Mouse (Mus musculus): Measurements from ENCODE around the gene Igflr1. TPM values are rescaled to one million over a fixed set of nuclear protein-coding genes. Genes with fewer than 3 reads are reported as not detected.

Gene Igflr1
- total RNA-seq, 2 experiments from 2014 or later: 4.9 to 6.4 TPM

- DNase-seq (ENCODE audit: low spot score in 2 of 2): peak in 1 of 2 experiments; percentile 42
Measured at GRCm38 (mm10) chr7:30587842-30588667, 22.8 kb downstream of the Igflr1 start.

DNA sequence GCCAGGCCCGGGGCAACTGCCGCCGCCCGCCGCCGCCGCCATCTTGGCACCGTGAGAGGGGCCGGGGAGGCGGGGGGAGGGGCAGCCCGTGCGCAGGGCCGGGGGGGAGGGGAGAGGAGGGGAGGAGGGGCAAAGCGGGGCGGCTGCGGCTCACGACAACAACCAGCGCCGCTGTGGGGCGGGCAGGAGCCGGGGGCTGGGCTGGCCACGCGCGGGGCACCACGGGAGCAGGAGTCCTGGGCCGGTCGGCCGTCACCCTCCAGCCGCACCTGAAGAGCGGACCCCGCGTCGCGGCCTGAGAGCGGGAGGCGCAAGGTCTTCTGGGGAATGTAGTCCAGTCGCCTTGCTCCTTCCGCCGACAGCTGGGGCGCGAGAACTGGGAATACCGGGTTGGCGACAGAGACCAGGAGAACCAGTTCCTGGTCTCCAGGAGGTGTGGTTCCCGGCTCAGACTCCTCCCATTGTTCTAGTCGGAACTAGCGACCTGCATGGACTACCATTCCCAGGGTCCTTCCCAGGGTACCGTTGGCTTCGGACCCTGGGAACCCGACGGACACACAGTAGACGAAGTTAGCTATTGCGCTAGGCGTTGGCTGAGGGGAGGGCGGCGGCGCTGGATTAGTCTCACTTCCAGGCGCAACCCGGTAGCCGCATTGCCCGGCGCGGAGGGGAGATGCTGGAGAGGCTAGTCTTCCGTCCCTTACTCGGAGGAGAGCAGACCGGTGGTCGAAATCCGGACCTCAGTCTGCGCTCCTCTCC is 23.6 kb downstream of the Igflr1 start, which contains the start of gene Kmt2b:
TSS of gene Kmt2b (minus strand) at position 51 of the 759 bp plus-strand sequence.
- DNase-seq (ENCODE audit: low spot score in 2 of 2): peak; percentile 96 to 97

DNA sequence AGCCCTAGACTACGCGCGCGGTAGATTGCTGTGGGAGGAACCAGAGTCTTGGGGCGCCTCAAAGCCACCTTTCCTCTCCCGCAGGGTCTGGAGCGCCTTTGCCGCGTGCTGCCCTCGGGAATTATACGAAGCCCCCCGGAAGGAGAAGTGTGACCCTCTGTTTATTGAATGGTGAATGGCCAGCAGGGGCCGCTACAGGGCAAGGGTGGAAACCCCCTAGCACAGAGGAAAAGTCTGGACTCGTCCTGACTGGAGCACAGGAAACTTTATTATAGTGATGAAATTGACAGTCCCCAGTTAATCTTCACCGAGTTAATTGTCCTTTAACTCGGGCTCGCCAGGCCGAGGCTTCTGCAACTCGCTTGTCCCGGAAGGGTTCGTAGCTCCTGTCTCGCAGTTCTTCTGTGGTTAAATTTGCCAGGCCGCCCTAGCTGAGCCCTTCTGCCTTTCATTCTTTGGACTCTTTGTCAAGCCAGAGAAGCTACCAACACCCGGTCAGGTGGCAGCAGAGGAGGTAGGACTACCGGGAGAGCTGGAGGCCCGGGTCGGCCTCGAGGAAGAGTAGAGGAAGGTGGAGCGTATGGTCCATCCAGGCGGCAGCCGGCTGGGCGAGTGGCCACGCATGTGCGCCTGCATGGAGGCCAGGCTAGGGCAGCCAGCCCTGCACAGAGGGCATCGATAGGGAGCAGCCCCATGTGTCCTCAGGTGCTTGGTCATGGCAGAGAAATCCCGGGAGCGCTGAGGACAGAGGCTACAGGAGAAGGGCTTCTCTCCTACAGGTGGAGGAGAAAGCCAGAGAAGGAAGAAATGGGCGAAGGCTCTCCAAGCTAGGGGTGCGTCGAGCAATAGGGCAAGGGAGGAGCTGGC is 24.4 kb downstream of the Igflr1 start:
- DNase-seq (ENCODE audit: low spot score in 2 of 2): peak; percentile 65 to 83

- no peak for DNase-seq (ENCODE audit: low spot score in 2 of 2)
Measured at GRCm38 (mm10) chr7:30590927-30591604, 25.8 kb downstream of the Igflr1 start.

DNA sequence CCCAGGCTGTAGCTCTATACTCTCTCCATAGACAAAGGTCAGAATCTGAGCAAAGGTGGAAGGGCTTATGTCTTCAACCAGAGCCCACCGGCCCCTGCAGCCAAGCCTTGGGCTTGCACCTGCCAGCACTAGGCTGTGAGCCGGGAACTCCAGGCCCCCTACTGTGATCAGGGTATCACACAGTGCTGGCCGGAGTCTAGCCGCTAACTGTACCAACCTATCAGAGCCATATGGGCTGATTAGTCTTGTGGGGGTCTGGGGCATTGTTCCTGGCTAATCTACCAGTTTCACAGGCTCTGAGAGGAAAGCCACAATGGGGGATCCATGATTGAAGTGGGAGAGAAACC is 26.4 kb downstream of the Igflr1 start:
- no peak for DNase-seq (ENCODE audit: low spot score in 2 of 2)

GRCm38 (mm10) chr7:30592772-30593423 is 27.7 kb downstream of the Igflr1 start:
- no peak for DNase-seq (ENCODE audit: low spot score in 2 of 2)

- no peak for DNase-seq (ENCODE audit: low spot score in 2 of 2)
Measured at GRCm38 (mm10) chr7:30593579-30594509, 28.6 kb downstream of the Igflr1 start.

DNA sequence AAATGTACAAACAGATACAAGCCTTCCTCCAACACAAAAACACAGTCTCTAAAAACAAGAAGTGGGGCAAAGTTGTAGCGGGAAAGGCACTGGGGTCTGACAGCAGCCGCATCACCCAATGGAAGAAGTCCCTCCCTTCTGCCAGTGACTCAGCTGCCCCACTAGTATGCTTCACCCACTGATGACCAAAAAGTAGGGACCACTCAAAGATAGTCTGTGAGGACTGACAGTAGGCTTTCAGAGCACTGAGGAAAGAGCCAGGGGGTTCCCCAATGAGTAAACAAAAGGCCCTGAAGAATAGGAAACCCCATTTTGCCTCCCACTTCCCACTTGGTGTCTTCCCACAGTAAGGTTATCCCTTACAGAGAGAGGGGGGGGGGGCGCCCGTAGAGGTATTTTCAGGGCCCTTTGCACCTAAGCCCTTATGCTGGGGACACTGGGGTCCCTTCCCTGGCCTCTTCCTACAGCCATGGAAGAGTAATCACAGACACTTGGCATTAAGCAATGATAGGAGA is 29.3 kb downstream of the Igflr1 start:
- no peak for DNase-seq (ENCODE audit: low spot score in 2 of 2)

DNA sequence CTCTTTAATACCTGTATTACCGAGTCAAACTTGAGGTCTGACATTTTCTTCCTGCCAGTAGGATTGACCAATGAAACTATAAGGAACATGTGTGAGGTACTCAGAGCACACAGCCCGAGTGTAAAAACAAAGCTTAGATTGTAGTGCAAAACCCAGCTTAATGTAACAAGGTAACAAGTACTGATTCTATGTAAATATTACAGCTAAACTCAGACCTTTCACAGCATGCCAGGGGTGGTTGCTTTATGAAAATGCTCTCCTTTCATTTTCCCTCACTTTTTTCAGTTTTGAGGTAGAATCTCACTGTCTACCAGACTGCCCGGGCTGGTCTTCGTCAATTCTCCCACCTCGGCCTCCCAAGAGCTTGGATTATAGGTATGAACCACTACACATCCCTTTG is 30.9 kb downstream of the Igflr1 start:
- no peak for DNase-seq (ENCODE audit: low spot score in 2 of 2)

DNA sequence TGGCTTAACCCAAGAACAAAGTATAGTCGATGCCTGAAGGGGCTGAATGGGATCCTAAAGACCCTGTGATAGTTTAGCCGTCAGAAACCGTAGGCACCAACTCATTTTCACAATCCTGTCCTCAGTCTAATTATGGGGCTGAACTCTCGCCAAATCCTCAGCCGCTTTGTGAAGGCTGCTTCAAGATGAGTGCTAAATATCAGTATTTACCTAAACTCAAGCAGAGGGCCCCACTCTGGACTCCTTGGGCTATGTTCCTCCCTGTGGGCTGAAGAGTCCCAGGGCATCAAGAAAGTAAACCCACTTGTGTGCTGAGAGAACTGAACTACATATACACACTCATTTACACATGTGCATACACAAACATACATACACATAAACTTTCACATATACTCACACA is 31.6 kb downstream of the Igflr1 start:
- DNase-seq (ENCODE audit: low spot score in 2 of 2): no peak

- DNase-seq (ENCODE audit: low spot score in 2 of 2): no peak
Measured at GRCm38 (mm10) chr7:30598786-30599185, 33.6 kb downstream of the Igflr1 start, which contains the start of gene Zbtb32. Gene Zbtb32 (minus strand): TSS chr7:30598909.

DNA sequence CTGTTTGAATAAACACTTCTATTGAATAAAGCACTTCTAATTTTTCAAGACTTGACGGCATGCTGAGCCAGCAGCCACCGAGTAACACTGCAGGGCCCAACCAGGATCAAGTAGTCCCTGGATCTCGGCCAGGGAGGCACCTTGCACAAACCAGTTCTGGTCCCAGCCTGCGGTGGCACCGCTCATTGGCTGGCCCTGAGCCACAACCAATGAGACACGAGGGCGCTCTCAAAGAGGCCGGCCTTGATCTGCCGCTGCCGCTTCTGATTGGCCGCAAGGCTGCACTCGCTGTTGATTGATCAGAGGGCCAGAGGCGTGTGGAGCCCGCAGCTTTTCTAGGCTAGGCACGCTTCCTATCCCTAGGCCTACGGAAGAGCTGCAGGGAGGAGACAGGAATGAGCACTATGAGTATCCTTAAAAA is 34.7 kb downstream of the Igflr1 start:
- DNase-seq (ENCODE audit: low spot score in 2 of 2): peak; percentile 89 to 97

GRCm38 (mm10) chr7:30600651-30601050 is 35.4 kb downstream of the Igflr1 start:
- DNase-seq (ENCODE audit: low spot score in 2 of 2): no peak

- no peak for DNase-seq (ENCODE audit: low spot score in 2 of 2)
Measured at GRCm38 (mm10) chr7:30602583-30602982, 37.4 kb downstream of the Igflr1 start.

GRCm38 (mm10) chr7:30604424-30604823 is 39.2 kb downstream of the Igflr1 start:
- DNase-seq (ENCODE audit: low spot score in 2 of 2): no peak

- no peak for DNase-seq (ENCODE audit: low spot score in 2 of 2)
Measured at GRCm38 (mm10) chr7:30604944-30605343, 39.7 kb downstream of the Igflr1 start.

- peak in 1 of 2 experiments; percentile 44 for DNase-seq (ENCODE audit: low spot score in 2 of 2)
Measured at GRCm38 (mm10) chr7:30607706-30608309, 42.6 kb downstream of the Igflr1 start.

- DNase-seq (ENCODE audit: low spot score in 2 of 2): no peak
Measured at GRCm38 (mm10) chr7:30608476-30608875, 43.2 kb downstream of the Igflr1 start.
